Mouse (Mus musculus) heart, postnatal 0 days (tissue): Measurements from ENCODE around the gene Hspb1.

Experiments
- CTCF ChIP-seq: IDR thresholded peaks from 2 replicates; pipeline ENCODE4 v1.5.1; 2016; ENCODE audit warnings: antibody characterized with exemption, control low read depth, low read depth
- EP300 ChIP-seq: IDR thresholded peaks from 2 replicates; pipeline ENCODE4 v1.6.1; 2016; ENCODE audit warnings: antibody characterized with exemption, low read depth

GRCm38 (mm10) chr5:135887675-135888102 is at the start of gene Hspb1:
- no peak for TF ChIP-seq CTCF
- TF ChIP-seq EP300: peak; percentile 32; the same call in 1 of the 2 replicates
